Mouse (Mus musculus): Measurements from ENCODE around the gene Fuom. TPM values are rescaled to one million over a fixed set of nuclear protein-coding genes. Genes with fewer than 3 reads are reported as not detected.

Gene Fuom
- polyA plus RNA-seq, 1 experiment from 2014 or later: 75.8 TPM

DNA sequence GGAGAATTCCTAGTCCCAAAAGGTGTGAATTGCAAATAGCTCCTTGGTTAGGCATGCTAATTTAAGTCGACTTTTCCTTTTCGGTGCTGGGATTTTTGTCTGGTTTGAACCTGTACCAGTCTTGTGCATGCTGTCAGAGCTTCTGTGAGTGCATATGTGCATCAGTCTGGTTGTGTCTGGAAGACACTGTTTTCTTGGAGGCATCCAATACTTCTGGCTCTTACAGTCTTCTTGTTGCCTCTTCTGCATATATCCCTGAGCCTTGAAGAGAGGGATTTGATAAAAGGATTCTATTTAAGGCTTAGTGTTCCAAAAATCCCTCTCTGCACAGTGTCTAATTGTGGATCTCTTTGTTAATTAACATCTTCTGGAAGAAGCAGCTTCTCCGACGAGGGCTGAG lies 48.1 kb downstream of the Fuom start:
- Histone ChIP-seq H3K9me3 (ENCODE audit: low read length) (no peaks in the 10 kb centered on the region; the same call in 1 of the 2 replicates), H3K36me3 (replicated peaks; ENCODE audit: insufficient read depth, low read length) (no peaks in the 10 kb centered on the region), H3K27ac (ENCODE audit: low read depth) (no peak overlapping the region), H3K9ac (replicated peaks) (no peak overlapping the region), H3K4me2 (ENCODE audit: low read depth, low read length) (no peak overlapping the region), H3K27me3 (ENCODE audit: insufficient read depth, low read length) (peaks cover 66% of the 10 kb centered on the region), H3K4me1 (ENCODE audit: insufficient read depth) (peaks cover 3% of the 10 kb centered on the region), H3K4me3 (ENCODE audit: low read depth, low read length) (no peak overlapping the region)
- no peak for TF ChIP-seq CTCF (IDR thresholded peaks at IDR 0.05; ENCODE audit: low read depth)
- no peak for TF ChIP-seq EP300 (IDR thresholded peaks at IDR 0.05; ENCODE audit: low read depth)
- ATAC-seq: no peak
- 67% methylated on average over 4 of the region's 4 CpGs for WGBS (ENCODE audit: insufficient replicate concordance)
- DNase-seq: no peak

GRCm38 (mm10) chr7:140049115-140049689 lies 53.0 kb downstream of the Fuom start:
- Histone ChIP-seq H3K27ac (ENCODE audit: low read depth) (no peak overlapping the region), H3K4me1 (ENCODE audit: insufficient read depth) (peaks cover 10% of the 10 kb centered on the region), H3K9ac (replicated peaks) (no peak overlapping the region), H3K9me3 (ENCODE audit: low read length) (no peaks in the 10 kb centered on the region), H3K4me2 (ENCODE audit: low read depth, low read length) (peak overlapping the region; percentile 68), H3K4me3 (ENCODE audit: low read depth, low read length) (peak overlapping the region; percentile 42), H3K36me3 (replicated peaks; ENCODE audit: insufficient read depth, low read length) (no peaks in the 10 kb centered on the region), H3K27me3 (ENCODE audit: insufficient read depth, low read length) (peaks cover 75% of the 10 kb centered on the region)
- ATAC-seq (no peak), DNase-seq (peak; percentile 33)
- WGBS (ENCODE audit: insufficient replicate concordance): 2% methylated on average over 34 of the region's 34 CpGs
- TF ChIP-seq EP300 (IDR thresholded peaks at IDR 0.05; ENCODE audit: low read depth) (no peak), CTCF (IDR thresholded peaks at IDR 0.05; ENCODE audit: low read depth) (no peak)

GRCm38 (mm10) chr7:140048361-140049114 lies 53.7 kb downstream of the Fuom start, which contains the start of gene Msx3:
TSS of gene Msx3 (minus strand) at chr7:140049089.
- 2% methylated on average over 56 of the region's 56 CpGs for WGBS (ENCODE audit: insufficient replicate concordance)

DNA sequence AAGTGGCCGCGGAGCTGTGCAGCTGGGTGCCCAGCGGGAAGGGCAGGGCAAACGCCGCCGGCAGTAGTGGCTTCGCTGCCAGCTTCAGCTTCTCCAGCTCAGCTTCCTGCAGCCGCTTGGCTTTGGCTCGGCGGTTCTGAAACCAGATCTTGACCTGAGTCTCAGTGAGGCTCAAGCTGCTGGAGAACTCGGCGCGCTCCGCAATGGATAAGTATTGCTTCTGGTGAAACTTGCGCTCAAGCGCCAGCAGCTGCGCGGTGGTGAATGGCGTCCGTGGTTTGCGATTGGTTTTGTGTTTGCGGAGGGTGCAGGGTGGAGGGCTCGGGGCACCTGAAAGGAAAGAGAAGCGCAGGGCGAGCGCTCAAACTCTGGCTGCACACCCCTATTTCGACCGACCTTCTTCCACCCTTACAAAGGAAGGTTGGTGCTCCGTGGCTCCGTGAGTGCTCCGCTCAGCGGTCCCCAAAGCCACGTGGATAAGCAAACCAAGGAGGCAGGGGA lies 54.4 kb downstream of the Fuom start:
- no peak for TF ChIP-seq CTCF (IDR thresholded peaks at IDR 0.05; ENCODE audit: low read depth)
- TF ChIP-seq EP300 (IDR thresholded peaks at IDR 0.05; ENCODE audit: low read depth): no peak
- Histone ChIP-seq H3K36me3 (replicated peaks; ENCODE audit: insufficient read depth, low read length) (no peaks in the 10 kb centered on the region), H3K9me3 (ENCODE audit: low read length) (no peaks in the 10 kb centered on the region), H3K27me3 (ENCODE audit: insufficient read depth, low read length) (peaks cover 76% of the 10 kb centered on the region), H3K9ac (replicated peaks) (no peak overlapping the region), H3K4me1 (ENCODE audit: insufficient read depth) (peaks cover 10% of the 10 kb centered on the region), H3K4me2 (ENCODE audit: low read depth, low read length) (peak overlapping the region; percentile 36; the same call in 1 of the 2 replicates), H3K27ac (ENCODE audit: low read depth) (no peak overlapping the region), H3K4me3 (ENCODE audit: low read depth, low read length) (peak overlapping the region; percentile 27)
- WGBS (ENCODE audit: insufficient replicate concordance): 1% methylated on average over 33 of the region's 33 CpGs
- ATAC-seq: no peak
- no peak for DNase-seq

More at GRCm38 (mm10) chr7:140048361-140049114, 53.7 kb downstream of the Fuom start, which contains the start of gene Msx3:
- ATAC-seq (no peak), DNase-seq (no peak)
- Histone ChIP-seq H3K27ac (ENCODE audit: low read depth) (no peak within 1 kb of the TSS), H3K4me3 (ENCODE audit: low read depth, low read length) (peak within 1 kb of the TSS; percentile 42), H3K27me3 (ENCODE audit: insufficient read depth, low read length) (peaks cover 76% of the 10 kb centered on the region), H3K4me2 (ENCODE audit: low read depth, low read length) (peak within 1 kb of the TSS; percentile 68), H3K9ac (replicated peaks) (no peak within 1 kb of the TSS), H3K4me1 (ENCODE audit: insufficient read depth) (peaks cover 10% of the 10 kb centered on the region), H3K36me3 (replicated peaks; ENCODE audit: insufficient read depth, low read length) (no peaks in the 10 kb centered on the region), H3K9me3 (ENCODE audit: low read length) (no peaks in the 10 kb centered on the region)
- TF ChIP-seq CTCF (IDR thresholded peaks at IDR 0.05; ENCODE audit: low read depth): no peak
- TF ChIP-seq EP300 (IDR thresholded peaks at IDR 0.05; ENCODE audit: low read depth): no peak

Other genes starting within 250 kb of the Fuom start
- not detected in 2 replicates for gene Kndc1, start 207.7 kb downstream of the Fuom start, polyA plus RNA-seq (2015; fragmentation: Nextera tagmentation; extraction: Ambion mirVana)
- gene Utf1, start 158.7 kb downstream of the Fuom start, polyA plus RNA-seq (2015; fragmentation: Nextera tagmentation; extraction: Ambion mirVana): not detected in 2 replicates
- gene 6430531B16Rik, start 123.7 kb downstream of the Fuom start, polyA plus RNA-seq (2015; fragmentation: Nextera tagmentation; extraction: Ambion mirVana): not detected in 2 replicates
- gene Adam8, start 109.9 kb downstream of the Fuom start, polyA plus RNA-seq (2015; fragmentation: Nextera tagmentation; extraction: Ambion mirVana): 1.2 and 1.8 TPM in 2 replicates
- gene Zfp511, start 66.0 kb downstream of the Fuom start, polyA plus RNA-seq (2015; fragmentation: Nextera tagmentation; extraction: Ambion mirVana): 10.5 and 10.7 TPM in 2 replicates
- 14.2 and 16.0 TPM in 2 replicates for gene Tubgcp2, start 65.8 kb downstream of the Fuom start, polyA plus RNA-seq (2015; fragmentation: Nextera tagmentation; extraction: Ambion mirVana)
- gene Msx3, start 53.4 kb downstream of the Fuom start, polyA plus RNA-seq (2015; fragmentation: Nextera tagmentation; extraction: Ambion mirVana): not detected in 2 replicates
- 0.29 and 0.47 TPM in 2 replicates for gene Caly, start 19.9 kb downstream of the Fuom start, polyA plus RNA-seq (2015; fragmentation: Nextera tagmentation; extraction: Ambion mirVana)
- not detected in 2 replicates for gene Prap1, start 9.0 kb downstream of the Fuom start, polyA plus RNA-seq (2015; fragmentation: Nextera tagmentation; extraction: Ambion mirVana)
- 14.0 and 17.5 TPM in 2 replicates for gene Paox, start 13.4 kb upstream of the Fuom start, polyA plus RNA-seq (2015; fragmentation: Nextera tagmentation; extraction: Ambion mirVana)
- gene Echs1, start 14.0 kb upstream of the Fuom start, polyA plus RNA-seq (2015; fragmentation: Nextera tagmentation; extraction: Ambion mirVana): 194 and 203 TPM in 2 replicates
- gene Mtg1, start 35.1 kb upstream of the Fuom start, polyA plus RNA-seq (2015; fragmentation: Nextera tagmentation; extraction: Ambion mirVana): 17.9 and 18.4 TPM in 2 replicates
- gene Sprn, start 52.4 kb upstream of the Fuom start, polyA plus RNA-seq (2015; fragmentation: Nextera tagmentation; extraction: Ambion mirVana): 0.08 TPM in 2 replicates
- gene Olfr522, start 62.3 kb upstream of the Fuom start, polyA plus RNA-seq (2015; fragmentation: Nextera tagmentation; extraction: Ambion mirVana): not detected in 2 replicates
- gene Olfr523, start 70.8 kb upstream of the Fuom start, polyA plus RNA-seq (2015; fragmentation: Nextera tagmentation; extraction: Ambion mirVana): not detected in 2 replicates
- gene Olfr524, start 103.5 kb upstream of the Fuom start, polyA plus RNA-seq (2015; fragmentation: Nextera tagmentation; extraction: Ambion mirVana): not detected in 2 replicates
- gene Cd163l1, start 115.8 kb upstream of the Fuom start, polyA plus RNA-seq (2015; fragmentation: Nextera tagmentation; extraction: Ambion mirVana): 0.04 TPM in 1 of 2 replicates, not detected in the other
- gene 5830411N06Rik, start 144.8 kb upstream of the Fuom start, polyA plus RNA-seq (2015; fragmentation: Nextera tagmentation; extraction: Ambion mirVana): not detected in 2 replicates
- not detected in 2 replicates for gene Olfr525, start 218.4 kb upstream of the Fuom start, polyA plus RNA-seq (2015; fragmentation: Nextera tagmentation; extraction: Ambion mirVana)
- not detected in 2 replicates for gene Olfr527, start 231.6 kb upstream of the Fuom start, polyA plus RNA-seq (2015; fragmentation: Nextera tagmentation; extraction: Ambion mirVana)